Mouse (Mus musculus): Measurements from ENCODE around the gene Wdr54. TPM values are rescaled to one million over a fixed set of nuclear protein-coding genes. Genes with fewer than 3 reads are reported as not detected.

The Wdr54 gene
- polyA plus RNA-seq, 1 experiment: 21.2 TPM

DNA sequence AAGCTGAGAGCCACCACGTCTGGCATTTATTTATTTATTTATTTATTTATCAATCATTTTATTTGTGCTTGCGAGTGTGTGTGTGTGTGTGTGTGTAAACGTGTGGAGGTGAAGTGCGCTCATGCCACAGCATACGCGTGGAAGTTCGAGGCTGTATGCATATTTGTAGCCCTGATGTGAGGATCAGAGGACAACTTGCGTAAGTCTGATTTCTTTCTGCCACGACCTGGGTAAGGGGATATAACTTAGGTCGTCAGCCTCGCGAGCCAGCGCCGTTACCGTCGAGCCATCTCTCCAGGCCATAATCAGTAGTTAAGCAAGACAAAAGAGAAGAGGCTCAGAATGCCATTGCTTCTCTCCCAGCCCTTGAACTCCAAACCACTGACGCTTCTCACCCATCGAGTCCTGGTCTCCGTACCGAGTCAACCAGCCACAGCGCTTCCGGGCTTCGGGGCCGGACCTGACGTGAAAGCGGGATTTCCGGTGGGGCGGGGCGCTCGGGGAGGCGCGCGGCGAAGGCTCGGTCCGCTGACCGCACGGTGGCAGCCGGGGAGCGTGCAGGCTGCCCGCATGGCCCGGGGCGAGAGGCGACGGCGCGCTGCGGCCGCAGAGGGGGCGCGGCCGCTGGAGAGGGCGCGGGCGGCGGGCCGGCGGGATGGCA is 41.1 kb downstream of the Wdr54 start, which contains the start of gene Mogs:
Mogs (plus strand) TSS at position 486 of the 661 bp plus-strand sequence.
- TF ChIP-seq POLR2A (IDR thresholded peaks at IDR 0.05; ENCODE audit: borderline replicate concordance, extremely low read depth, insufficient read depth, insufficient read length, poor library complexity, severe bottlenecking): peak; percentile 93
- TF ChIP-seq CTCF (IDR thresholded peaks at IDR 0.05; ENCODE audit: borderline replicate concordance, extremely low read depth, insufficient read depth, insufficient read length): no peak
- peak; percentile 95 for DNase-seq (ENCODE audit: low read depth)

DNA sequence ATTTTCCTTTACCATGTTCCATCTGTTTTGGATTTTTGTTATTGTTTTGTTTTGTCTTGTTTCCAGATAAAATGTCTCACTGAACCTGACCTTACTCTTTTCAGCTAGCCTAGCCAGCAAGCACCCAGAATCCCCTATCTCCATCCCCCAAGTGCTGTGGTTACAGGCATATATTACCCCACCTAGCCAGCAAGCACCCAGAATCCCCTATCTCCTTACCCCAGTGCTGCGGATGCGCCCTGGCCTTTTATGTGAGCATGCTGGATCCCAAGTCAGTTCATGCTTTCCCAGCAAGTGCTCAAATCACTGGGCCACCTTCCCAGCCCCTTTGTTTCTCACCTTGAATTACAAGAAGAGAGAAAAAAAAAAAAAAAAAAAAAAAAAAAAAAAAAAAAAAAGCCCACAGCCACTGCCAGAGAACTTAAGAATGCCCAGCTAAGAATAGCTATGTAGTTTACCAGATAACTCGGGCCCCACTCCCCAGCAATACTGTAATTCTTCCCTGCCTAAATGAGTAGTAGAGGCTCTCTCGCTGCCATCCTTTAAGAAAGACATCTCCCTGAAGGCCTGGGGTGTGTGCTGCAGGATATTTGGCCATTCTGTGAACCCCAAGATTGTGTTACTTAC is 44.6 kb downstream of the Wdr54 start:
- TF ChIP-seq POLR2A (IDR thresholded peaks at IDR 0.05; ENCODE audit: borderline replicate concordance, extremely low read depth, insufficient read depth, insufficient read length, poor library complexity, severe bottlenecking): no peak
- no peak for TF ChIP-seq CTCF (IDR thresholded peaks at IDR 0.05; ENCODE audit: borderline replicate concordance, extremely low read depth, insufficient read depth, insufficient read length)
- no peak for DNase-seq (ENCODE audit: low read depth)

DNA sequence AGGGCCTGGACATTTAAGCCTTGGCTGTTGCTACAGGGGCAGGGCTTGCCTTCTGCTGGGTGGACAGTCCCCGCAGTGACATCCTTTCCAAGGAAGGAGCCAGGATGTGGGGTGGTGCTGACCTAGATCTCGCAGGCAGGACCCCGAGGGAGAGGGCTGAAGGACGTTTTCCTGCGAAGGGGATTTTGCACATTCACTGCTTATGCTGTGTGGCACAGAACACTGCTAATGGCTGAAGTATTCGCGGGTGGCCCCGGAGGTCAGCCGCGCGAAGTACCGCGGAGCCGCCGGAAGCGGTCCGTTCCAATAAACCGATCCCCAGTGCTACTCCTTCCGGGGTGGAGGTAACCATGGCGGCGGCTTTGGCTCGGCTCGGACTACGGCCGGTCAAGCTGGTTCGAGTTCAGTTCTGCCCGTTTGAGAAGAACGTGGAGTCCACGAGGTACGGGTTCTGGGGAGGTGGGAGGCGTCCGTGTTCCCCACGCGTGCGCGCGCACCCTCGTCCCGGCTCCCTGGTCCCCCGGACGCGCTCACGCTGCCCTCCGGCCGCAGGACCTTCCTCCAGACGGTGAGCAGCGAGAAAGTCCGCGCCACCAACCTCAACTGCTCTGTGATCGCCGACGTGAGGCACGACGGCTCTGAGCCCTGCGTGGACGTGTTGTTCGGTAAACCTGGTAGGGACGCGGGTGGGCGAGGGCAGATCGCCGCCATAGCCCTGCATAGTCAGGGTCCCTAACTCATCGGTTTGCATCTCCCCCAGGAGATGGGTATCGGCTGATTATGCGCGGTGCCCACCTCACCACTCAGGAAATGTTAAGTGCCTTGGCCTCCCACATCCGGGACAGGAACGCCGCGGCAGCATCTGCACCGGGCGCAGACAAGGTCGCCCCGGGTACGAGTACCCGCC is 47.2 kb downstream of the Wdr54 start, which contains the start of gene Mrpl53:
Mrpl53 (plus strand) TSS at position 279 of the 907 bp plus-strand sequence.
- peak; percentile 89 for DNase-seq (ENCODE audit: low read depth)
- TF ChIP-seq CTCF (IDR thresholded peaks at IDR 0.05; ENCODE audit: borderline replicate concordance, extremely low read depth, insufficient read depth, insufficient read length) (no peak), POLR2A (IDR thresholded peaks at IDR 0.05; ENCODE audit: borderline replicate concordance, extremely low read depth, insufficient read depth, insufficient read length, poor library complexity, severe bottlenecking) (peak; percentile 47; the same call in 1 of the 2 replicates)

DNA sequence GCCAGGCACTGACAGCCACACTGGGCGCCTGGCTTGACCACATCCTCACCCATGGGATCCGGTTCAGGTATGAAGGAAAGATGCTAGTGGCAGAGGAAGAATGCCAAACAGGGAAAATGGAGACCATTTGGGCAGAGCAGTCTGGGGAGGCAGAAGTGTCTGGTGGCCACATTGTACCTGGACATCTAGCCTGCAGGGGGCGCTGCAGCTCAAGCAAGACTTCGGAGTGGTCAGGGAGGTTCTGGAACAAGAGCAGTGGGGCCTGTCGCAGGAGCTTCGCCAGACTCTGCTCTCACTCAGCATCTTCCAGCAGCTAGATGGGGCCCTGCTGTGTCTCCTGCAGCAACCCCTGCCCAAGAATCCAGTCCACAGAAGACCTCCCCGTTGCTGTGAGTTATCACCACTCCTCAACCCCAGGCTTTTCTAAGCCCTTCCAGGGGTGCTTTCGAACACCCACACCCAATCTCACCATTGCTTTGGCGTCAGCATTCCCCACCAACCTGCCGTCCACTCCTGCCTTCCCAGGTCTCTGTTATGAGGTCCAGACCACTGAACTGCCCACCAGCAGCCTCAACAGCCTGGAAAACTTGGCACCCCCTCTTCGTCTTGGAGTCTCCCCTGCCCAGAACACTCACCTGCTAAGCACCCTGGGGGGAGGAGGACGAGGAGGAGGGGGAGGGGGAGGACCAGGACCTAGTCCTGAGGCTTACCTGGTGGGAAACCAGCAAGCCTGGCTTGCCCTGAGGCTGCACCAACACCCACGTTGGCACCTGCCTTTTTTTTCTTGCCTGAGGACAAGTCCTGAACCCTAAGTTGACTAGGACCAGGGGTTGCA is 48.4 kb downstream of the Wdr54 start:
- peak; percentile 77 for DNase-seq (ENCODE audit: low read depth)
- TF ChIP-seq CTCF (IDR thresholded peaks at IDR 0.05; ENCODE audit: borderline replicate concordance, extremely low read depth, insufficient read depth, insufficient read length): peak; percentile 76
- TF ChIP-seq POLR2A (IDR thresholded peaks at IDR 0.05; ENCODE audit: borderline replicate concordance, extremely low read depth, insufficient read depth, insufficient read length, poor library complexity, severe bottlenecking): no peak

DNA sequence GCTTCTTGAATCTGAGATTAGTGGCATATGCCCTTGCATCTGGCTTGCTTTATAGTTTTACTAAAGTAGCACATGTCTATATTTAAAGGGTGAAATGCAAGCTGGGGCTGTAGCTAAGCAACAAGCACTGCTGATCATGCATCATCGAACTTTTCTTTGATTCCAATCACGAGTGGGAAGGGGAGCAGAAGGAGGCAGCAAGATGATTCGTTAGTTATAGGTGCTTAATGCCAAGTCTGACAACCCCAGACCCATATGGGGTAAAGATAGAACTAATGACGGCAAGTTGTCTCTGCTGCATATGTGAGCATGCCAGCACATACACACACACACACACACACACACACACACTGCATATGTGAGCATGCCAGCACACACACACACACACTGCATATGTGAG is 52.0 kb downstream of the Wdr54 start:
- no peak for TF ChIP-seq CTCF (IDR thresholded peaks at IDR 0.05; ENCODE audit: borderline replicate concordance, extremely low read depth, insufficient read depth, insufficient read length)
- TF ChIP-seq POLR2A (IDR thresholded peaks at IDR 0.05; ENCODE audit: borderline replicate concordance, extremely low read depth, insufficient read depth, insufficient read length, poor library complexity, severe bottlenecking): no peak

DNA sequence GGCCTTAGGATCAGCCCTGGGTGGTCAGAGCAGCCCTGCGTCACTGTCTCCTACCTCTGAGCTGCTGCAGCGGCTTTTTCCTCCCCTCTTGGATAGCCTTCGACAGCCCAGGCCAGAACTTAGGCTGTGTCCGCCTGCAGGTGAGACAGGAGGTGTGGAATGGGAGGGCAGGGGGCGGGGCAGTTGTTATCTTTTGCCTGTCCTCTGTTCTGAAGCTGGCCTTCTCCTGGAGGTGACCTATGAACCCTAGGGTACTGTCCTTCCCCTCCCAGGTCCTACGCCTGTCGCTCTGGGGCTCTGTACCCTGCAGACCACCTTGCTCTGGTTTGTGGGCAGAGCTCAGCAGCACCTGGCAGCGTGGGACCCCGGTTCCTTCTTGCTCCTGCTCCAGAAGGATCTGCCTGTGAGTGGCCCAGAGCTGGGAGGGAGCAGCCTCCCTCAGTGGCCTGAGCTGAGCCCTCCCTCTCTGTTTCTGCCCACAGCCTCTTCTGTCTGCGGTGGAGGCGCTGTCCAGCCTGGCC is 53.0 kb downstream of the Wdr54 start:
- DNase-seq (ENCODE audit: low read depth): no peak
- no peak for TF ChIP-seq CTCF (IDR thresholded peaks at IDR 0.05; ENCODE audit: borderline replicate concordance, extremely low read depth, insufficient read depth, insufficient read length)

More for the DNA sequence above, 52.0 kb downstream of the Wdr54 start:
- DNase-seq (ENCODE audit: low read depth): peak; percentile 89

DNA sequence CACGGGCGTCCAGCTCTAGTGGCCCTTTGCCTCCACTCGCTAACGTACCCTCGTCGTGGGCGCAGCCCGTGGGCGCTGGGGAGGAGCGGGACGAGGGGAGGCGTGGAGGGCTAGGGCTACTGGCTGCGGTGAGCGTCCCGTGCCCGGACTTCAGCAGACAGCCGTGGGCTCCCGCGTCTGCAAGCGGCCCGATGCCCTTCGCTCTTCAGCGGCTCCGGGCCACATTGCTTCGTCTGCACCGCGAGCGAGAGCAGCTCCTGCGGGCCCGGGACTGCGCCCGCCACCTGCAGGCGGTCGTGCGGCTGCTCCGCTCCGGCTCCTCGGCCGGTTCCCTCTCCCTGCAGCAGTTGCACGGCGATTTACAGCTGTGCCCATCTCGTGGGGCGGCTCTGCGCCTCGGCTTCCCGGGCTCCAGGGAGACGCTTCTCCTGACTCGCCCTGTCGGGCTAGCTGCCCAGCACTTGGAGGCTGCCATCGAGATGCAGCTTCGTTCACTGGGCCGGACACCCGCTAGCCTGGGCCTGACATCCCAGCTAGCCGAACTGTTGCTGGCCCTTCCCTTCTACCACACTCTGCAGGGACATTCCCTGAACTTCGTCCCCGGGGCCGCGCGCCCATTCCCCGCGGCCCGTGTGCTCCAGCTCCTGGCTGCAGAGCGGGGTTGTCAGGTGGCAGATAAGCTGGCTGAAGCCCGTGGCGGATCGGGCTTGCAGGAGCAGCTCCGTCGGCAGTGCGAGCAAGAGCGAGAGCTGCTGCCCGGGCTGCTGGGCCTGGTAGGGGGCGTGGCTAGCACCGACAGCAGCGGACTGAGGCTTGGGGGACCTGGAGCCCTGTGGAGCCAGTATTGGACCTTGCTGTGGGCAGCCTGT is 54.3 kb downstream of the Wdr54 start:
- TF ChIP-seq CTCF (IDR thresholded peaks at IDR 0.05; ENCODE audit: borderline replicate concordance, extremely low read depth, insufficient read depth, insufficient read length) (peak; percentile 50; the same call in 1 of the 2 replicates), POLR2A (IDR thresholded peaks at IDR 0.05; ENCODE audit: borderline replicate concordance, extremely low read depth, insufficient read depth, insufficient read length, poor library complexity, severe bottlenecking) (0 out of 2 replicates have a peak, but pooled peaks have one; percentile 20)
- peak; percentile 81 for DNase-seq (ENCODE audit: low read depth)

DNA sequence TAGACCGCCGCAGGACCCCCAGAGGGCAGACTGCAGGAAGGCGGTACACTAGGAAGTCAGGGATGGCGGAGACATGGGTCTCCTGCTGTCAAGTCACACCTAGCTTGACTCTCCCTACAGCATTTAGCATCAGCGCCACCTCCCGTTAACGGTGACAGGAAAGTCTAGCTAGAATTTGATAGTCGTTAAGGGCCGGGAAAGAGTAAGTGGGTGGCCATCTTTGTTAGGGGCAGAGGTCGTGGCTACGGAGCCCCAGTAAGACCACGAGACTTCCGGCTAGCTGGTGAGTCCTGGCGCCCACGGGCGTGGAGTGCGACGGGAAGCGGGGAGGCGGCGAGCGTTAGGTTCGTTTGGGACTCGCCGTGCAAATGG is 54.9 kb downstream of the Wdr54 start, which contains the start of the genes Ccdc142 and Gm42688:
Ccdc142 (plus strand) TSS at position 286 of the 372 bp plus-strand sequence.
Gm42688 (plus strand) TSS at position 302 of the 372 bp plus-strand sequence.
- DNase-seq (ENCODE audit: low read depth): peak; percentile 96
- peak; percentile 41; the same call in 1 of the 2 replicates for TF ChIP-seq CTCF (IDR thresholded peaks at IDR 0.05; ENCODE audit: borderline replicate concordance, extremely low read depth, insufficient read depth, insufficient read length)
- TF ChIP-seq POLR2A (IDR thresholded peaks at IDR 0.05; ENCODE audit: borderline replicate concordance, extremely low read depth, insufficient read depth, insufficient read length, poor library complexity, severe bottlenecking): peak; percentile 8; the same call in 1 of the 2 replicates

Other genes starting within 250 kb of the Wdr54 start
- 21.3 and 23.9 TPM in 2 replicates for gene Sema4f, start 216.6 kb downstream of the Wdr54 start, polyA plus RNA-seq (2012; rRNA removed)
- gene M1ap, start 209.5 kb downstream of the Wdr54 start, polyA plus RNA-seq (2012; rRNA removed): 0.05 and 0.15 TPM in 2 replicates
- 2.7 and 2.9 TPM in 2 replicates for gene Dok1, start 122.9 kb downstream of the Wdr54 start, polyA plus RNA-seq (2012; rRNA removed)
- 6.7 and 7.3 TPM in 2 replicates for gene Loxl3, start 122.2 kb downstream of the Wdr54 start, polyA plus RNA-seq (2012; rRNA removed)
- gene Aup1, start 101.9 kb downstream of the Wdr54 start, polyA plus RNA-seq (2012; rRNA removed): 222 and 386 TPM in 2 replicates
- gene Htra2, start 101.1 kb downstream of the Wdr54 start, polyA plus RNA-seq (2012; rRNA removed): 63.4 and 99.1 TPM in 2 replicates
- 1.0 and 1.8 TPM in 2 replicates for gene Dqx1, start 98.6 kb downstream of the Wdr54 start, polyA plus RNA-seq (2012; rRNA removed)
- gene Tlx2, start 86.1 kb downstream of the Wdr54 start, polyA plus RNA-seq (2012; rRNA removed): 0.31 TPM in 1 of 2 replicates, not detected in the other
- gene Pcgf1, start 78.5 kb downstream of the Wdr54 start, polyA plus RNA-seq (2012; rRNA removed): 39.8 and 66.1 TPM in 2 replicates
- 0.29 and 0.78 TPM in 2 replicates for gene Lbx2, start 70.0 kb downstream of the Wdr54 start, polyA plus RNA-seq (2012; rRNA removed)
- 10.4 and 12.8 TPM in 2 replicates for gene Ccdc142, start 54.8 kb downstream of the Wdr54 start, polyA plus RNA-seq (2012; rRNA removed)
- 10.3 and 11.6 TPM in 2 replicates for gene Gm42688, start 54.8 kb downstream of the Wdr54 start, polyA plus RNA-seq (2012; rRNA removed)
- gene Mrpl53, start 47.4 kb downstream of the Wdr54 start, polyA plus RNA-seq (2012; rRNA removed): 99.0 and 142 TPM in 2 replicates
- gene Mogs, start 40.9 kb downstream of the Wdr54 start, polyA plus RNA-seq (2012; rRNA removed): 45.3 and 63.1 TPM in 2 replicates
- 298 and 440 TPM in 2 replicates for gene Wbp1, start 34.8 kb downstream of the Wdr54 start, polyA plus RNA-seq (2012; rRNA removed)
- 43.4 and 47.9 TPM in 2 replicates for gene Ino80b, start 31.0 kb downstream of the Wdr54 start, polyA plus RNA-seq (2012; rRNA removed)
- 28.9 and 30.7 TPM in 2 replicates for gene Rtkn, start 20.9 kb downstream of the Wdr54 start, polyA plus RNA-seq (2012; rRNA removed)
- 2.9 and 4.1 TPM in 2 replicates for gene 1700003E16Rik, start within 50 bp of the Wdr54 start, polyA plus RNA-seq (2012; rRNA removed)
- gene Dctn1, start 9.5 kb upstream of the Wdr54 start, polyA plus RNA-seq (2012; rRNA removed): 217 and 252 TPM in 2 replicates
- gene Slc4a5, start 63.4 kb upstream of the Wdr54 start, polyA plus RNA-seq (2012; rRNA removed): 2.1 and 7.0 TPM in 2 replicates
- gene Mthfd2, start 169.5 kb upstream of the Wdr54 start, polyA plus RNA-seq (2012; rRNA removed): 18.8 and 19.6 TPM in 2 replicates
- gene Mob1a, start 169.6 kb upstream of the Wdr54 start, polyA plus RNA-seq (2012; rRNA removed): 27.0 and 27.1 TPM in 2 replicates
- gene Bola3, start 192.8 kb upstream of the Wdr54 start, polyA plus RNA-seq (2012; rRNA removed): 18.9 and 28.5 TPM in 2 replicates